Mouse (Mus musculus) urinary bladder, postnatal 36 days (tissue): ENCODE results near the gene Ehd4.

ENCODE experiments used
- DNase-seq, 2 experiments: peaks; one replicate each; pipeline ENCODE4 v3.0.0; 2022; ENCODE audit warnings: low spot score in 2 of 2, mixed read lengths in 1 of 2

The Ehd4 gene

DNA sequence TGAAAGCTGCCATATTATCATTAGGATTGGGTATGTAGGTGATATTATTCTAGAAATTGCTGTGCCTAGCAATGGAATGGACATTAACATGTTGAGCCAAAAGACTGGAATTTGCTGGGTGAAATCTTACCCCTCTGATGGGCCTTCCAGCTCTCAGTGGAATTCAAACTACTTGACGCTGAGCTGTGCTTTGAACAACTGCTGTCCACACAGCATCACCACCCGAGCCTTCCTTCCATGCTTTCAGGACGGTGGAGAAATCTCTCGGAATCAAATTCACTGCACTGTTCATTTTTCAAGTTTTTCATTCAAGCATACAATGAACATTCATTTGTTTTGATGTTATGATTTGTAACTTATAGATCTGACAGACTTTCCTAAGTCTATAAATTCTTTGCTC lies 10.0 kb downstream of the Ehd4 start:
- no peak for DNase-seq

DNA sequence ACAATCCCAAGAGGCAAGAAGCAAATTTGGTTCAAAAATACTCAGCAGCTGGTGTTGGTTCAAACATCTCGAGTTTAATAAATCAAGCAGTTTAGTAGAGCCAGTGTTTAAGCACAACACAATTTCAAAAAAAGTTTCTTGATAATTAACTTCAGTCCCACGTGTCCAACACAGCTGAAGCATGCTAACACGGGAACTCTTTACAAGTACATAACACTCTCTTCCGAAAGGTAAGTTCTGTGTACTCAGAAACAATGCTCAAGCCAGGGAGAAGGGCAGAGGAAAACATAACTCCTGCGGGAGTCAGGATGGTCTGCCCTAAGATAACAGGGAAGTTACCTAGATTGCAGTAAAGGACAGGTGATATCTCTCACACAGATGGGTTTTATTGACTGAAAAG lies 12.1 kb downstream of the Ehd4 start:
- no peak for DNase-seq

- DNase-seq = no peak
Observed at GRCm38 (mm10) chr2:120141671-120142070, 12.7 kb downstream of the Ehd4 start.

DNA sequence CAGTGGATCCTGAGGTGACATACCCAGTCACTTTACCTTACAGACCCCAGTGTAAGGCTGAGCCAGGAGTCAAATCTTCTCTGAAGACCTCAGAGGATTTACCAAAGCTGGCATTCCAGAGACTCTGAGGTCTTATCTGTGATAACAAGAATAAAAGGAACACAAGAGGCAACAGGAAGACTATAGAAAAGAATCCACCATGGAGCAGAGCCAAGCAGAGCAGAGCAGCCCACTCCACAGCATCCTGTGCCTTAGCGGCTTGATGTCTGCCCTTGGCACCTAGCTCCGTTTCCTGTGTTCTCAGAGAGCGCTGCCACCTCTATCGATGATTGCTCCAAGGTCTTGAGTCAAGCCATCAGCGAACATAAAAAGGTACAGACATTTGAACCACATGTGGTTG lies 14.1 kb downstream of the Ehd4 start:
- DNase-seq = no peak

- DNase-seq = no peak
Observed at GRCm38 (mm10) chr2:120139091-120139490, 15.3 kb downstream of the Ehd4 start.

- no peak for DNase-seq
Observed at GRCm38 (mm10) chr2:120137281-120137680, 17.1 kb downstream of the Ehd4 start.

GRCm38 (mm10) chr2:120134453-120135075 lies 19.8 kb downstream of the Ehd4 start:
- DNase-seq = no peak

DNA sequence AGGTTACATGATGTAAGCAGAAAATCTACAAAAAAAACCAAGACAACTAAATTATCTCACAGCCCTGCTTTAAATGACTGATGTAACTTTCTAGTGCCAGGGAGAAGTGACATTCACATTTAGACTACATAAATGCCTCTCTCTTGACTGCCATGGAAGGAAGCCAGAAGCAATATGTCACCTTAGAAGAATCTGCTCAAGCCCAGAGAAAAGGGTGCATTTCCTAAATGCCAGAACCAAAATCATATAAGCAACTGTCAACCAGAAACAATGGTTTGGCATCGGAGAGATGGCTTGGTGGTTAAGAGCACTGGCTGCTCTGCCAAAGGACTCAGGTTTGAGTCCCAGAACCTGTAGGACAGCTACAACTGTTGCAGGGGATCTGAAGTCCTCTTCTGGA lies 22.5 kb downstream of the Ehd4 start:
- no peak for DNase-seq

- no peak for DNase-seq
Observed at GRCm38 (mm10) chr2:120129252-120129908, 25.0 kb downstream of the Ehd4 start.

GRCm38 (mm10) chr2:120128611-120129051 lies 25.8 kb downstream of the Ehd4 start:
- no peak for DNase-seq

DNA sequence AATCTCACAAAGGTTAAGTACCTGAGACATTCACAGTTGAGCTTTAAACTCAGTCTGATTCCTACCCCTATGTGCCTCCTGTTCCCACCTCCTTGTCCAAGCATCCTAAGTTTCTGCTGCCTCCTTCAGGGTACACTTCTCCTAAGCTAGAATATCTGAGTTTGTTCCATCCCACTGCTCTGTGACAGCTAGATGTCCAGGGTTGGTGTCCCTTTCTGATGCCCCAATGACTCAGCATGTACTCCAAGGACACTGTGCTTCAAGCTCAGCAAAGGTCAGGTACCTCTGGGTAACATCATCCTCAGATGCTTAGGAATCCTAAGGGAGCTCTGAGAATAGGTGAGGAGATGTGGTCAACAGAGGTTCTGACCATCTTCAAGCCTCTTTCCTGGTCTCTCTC lies 26.4 kb downstream of the Ehd4 start:
- DNase-seq = no peak

GRCm38 (mm10) chr2:120126901-120127300 lies 27.5 kb downstream of the Ehd4 start:
- DNase-seq = no peak

DNA sequence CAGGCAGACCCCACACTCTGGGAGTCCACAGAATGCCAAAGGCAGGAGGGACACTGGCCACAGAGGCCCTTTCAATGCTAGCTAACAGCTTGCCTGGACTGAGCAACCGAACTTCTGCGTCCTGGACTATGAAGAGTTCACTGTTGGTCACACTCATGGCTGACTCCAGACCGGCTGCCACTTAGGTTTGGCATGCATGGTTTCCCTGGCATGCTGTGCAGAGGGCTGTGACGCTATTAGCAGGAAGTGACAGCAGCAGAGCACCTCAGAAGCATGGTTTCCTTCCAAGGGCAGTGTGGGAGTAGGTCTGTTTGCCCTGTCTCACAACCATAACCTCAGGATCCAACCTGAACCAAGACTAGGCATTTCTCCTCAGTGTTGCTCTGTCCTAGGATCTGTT lies 28.0 kb downstream of the Ehd4 start:
- DNase-seq = no peak

DNA sequence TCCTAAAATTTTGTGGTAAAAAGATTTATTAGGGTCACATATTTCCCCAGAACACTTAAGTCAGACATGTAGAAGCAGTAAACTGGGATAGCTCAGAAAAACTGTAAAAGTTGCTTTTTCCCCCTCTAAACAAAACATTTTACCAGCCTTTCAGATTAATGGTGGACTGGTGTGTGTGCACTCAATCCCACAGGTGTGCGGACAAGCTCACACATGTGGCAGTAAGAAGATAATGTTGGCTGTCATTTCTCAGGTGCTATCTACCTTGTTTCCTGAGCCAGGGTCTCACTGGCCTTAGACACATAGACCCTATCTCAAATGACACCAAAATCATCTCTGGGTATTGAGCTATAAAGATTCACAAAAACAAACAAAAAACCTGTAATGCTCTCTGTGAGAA lies 28.9 kb downstream of the Ehd4 start:
- DNase-seq = no peak

GRCm38 (mm10) chr2:120124946-120125345 lies 29.5 kb downstream of the Ehd4 start:
- DNase-seq = no peak

DNA sequence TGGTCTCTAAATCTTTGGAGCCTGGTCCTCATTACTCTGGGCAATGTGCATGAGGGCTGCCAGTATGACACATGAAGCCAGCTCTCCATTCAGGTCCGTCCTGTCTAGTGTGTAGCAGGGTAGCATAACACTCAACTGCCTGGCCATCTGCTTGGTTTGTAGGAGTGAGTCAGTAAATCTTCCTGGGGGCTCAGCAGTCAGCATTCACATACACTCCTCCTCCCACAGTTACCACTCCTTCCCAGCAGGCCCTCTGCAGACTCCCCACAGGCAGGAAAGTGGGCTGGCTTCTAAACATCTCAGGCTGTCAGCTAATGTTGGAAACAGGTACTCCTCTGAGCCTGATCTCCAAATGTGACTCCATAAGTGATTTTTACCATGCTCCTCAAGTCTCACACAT lies 30.3 kb downstream of the Ehd4 start:
- DNase-seq = no peak

DNA sequence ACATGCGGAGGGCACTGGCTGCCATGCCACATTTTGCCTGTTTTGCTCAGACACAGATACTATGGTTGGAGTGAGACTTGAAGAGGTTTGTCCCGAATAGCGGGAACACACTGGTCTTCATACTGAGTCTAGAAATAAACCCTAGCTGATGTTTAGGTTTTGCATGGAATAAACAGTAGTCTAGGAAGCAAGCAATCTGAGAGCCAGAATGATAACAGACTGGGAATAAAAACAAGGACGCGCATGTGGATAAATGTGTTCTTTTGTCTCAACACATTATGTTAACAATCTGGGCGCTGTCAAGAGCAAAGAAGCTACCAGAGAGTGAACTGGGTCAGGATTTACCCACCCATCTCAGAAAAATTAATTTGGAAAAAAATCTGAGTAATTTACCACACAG lies 31.4 kb downstream of the Ehd4 start:
- no peak for DNase-seq

DNA sequence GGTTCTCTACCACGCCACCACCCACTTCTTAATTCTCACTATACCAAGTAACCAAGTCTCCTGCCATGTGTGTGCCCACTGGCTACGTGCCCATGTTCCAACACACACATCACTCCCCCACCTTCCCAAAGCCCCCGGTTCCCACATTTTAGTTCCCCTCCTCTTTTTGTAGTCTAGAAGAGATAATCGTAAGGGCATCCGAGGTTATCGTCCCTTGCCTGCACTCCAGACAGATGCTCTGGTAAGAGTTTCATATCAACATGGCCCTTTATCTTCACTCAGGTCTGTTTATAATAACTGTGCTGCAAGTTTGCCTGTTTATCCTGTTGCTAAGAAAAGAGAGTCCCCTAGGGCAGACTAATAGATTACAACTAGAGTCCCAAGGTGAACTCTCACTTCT lies 37.1 kb downstream of the Ehd4 start:
- no peak for DNase-seq

DNA sequence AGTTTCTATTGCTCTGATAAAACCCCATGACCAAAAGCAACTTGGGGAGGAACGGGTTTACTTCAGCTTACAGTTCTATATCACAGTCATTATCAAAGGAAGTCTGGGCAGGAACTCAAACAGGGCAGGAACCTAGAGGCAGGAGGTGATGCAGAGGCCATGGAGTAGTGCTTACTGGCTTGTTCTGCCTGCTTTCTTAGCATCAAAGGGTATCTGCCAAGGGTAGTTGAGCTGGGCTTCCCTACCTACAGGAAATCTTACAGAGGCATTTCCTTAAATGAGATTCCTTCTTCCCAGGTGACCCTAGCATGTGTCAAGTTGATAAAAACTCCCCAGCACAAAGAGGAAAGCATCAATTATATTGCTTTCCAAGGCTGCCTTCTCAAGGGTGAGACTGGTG lies 38.0 kb downstream of the Ehd4 start:
- no peak for DNase-seq

- no peak for DNase-seq
Observed at GRCm38 (mm10) chr2:120114977-120115376, 39.4 kb downstream of the Ehd4 start.

GRCm38 (mm10) chr2:120113963-120114362 lies 40.4 kb downstream of the Ehd4 start:
- DNase-seq = no peak

GRCm38 (mm10) chr2:120113476-120113875 lies 40.9 kb downstream of the Ehd4 start:
- DNase-seq = peak in 1 of 2 experiments; percentile 31

GRCm38 (mm10) chr2:120111596-120111995 lies 42.8 kb downstream of the Ehd4 start:
- no peak for DNase-seq

DNA sequence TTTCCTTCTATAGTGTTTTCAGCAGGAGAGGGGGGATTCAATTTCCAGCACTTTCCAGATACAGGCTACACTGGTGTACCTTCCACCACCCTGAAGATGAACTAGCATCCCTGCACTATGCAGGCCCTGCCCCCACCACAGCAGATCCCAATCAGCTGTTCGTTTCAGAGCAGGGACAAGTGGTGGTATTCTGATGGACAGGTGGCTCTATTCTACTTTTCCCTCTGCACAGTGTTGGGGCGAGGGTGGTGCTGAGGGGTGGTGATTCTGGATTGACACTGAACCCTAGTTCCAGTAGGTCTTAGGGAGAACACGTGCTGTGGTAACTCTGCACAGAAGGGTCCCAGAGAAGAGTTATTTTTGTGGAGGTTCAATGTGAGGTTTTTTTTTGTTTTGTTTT lies 43.2 kb downstream of the Ehd4 start:
- DNase-seq = no peak
